Comparison of ENCODE assay signal across 8 mouse cellular contexts in genomic region chr4:155490456-155490855, GRCm38 (mm10). TPM values are rescaled to one million over a fixed set of nuclear protein-coding genes. Genes with fewer than 3 reads are reported as not detected.
DNase-seq lines count a peak whose midpoint lies in the region; ATAC-seq lines count a peak whose summit lies in the region.

No protein-coding gene starts in this region.

- H3K9me3 ChIP-seq in hindbrain, embryonic 12.5 days (replicated peaks): no peaks in the 10 kb centered on the region

- peak overlapping the region; percentile 100 for H3K9ac ChIP-seq in hindbrain, embryonic 12.5 days

- ATAC-seq in hindbrain, embryonic 12.5 days (ENCODE audit: low FRiP score): peak; percentile 17; the same call in 1 of the 2 replicates

- H3K4me3 ChIP-seq in hindbrain, embryonic 12.5 days: peak overlapping the region; percentile 99

- no peaks in the 10 kb centered on the region for H3K27me3 ChIP-seq in hindbrain, embryonic 12.5 days

- no peaks in the 10 kb centered on the region for H3K36me3 ChIP-seq in hindbrain, embryonic 12.5 days

- peak; percentile 27 for DNase-seq in embryo, embryonic 9.5 days (ENCODE audit: extremely low spot score)
- DNase-seq in embryo, embryonic 11 days: no peak
- DNase-seq in NIH3T3 (ENCODE audit: low read depth): peak; percentile 10
- DNase-seq in lung, postnatal 14 days: peak; percentile 28
- DNase-seq in urinary bladder, postnatal 4 days (ENCODE audit: low spot score in 2 of 2): no peak
- DNase-seq in left cerebral cortex, adult 9 months (ENCODE audit: low spot score in 2 of 2): no peak
- DNase-seq in right cerebral cortex, postnatal 10 days (ENCODE audit: low spot score in 2 of 2): no peak

- 32% methylated on average over 5 of the region's 5 CpGs for WGBS in hindbrain, embryonic 12.5 days

- H3K27ac ChIP-seq in hindbrain, embryonic 12.5 days: peak overlapping the region; percentile 96

- peaks cover 48% of the 10 kb centered on the region for H3K4me1 ChIP-seq in hindbrain, embryonic 12.5 days

- H3K4me2 ChIP-seq in hindbrain, embryonic 12.5 days (replicated peaks): peak overlapping the region; percentile 78

RNA-seq across cellular contexts. Expression of gene Gnb1, which starts 0.7 kb away (rescaled TPM):
- 757 and 772 TPM in 2 replicates for polyA plus RNA-seq in hindbrain, embryonic 12.5 days (2016; fragmentation: Nextera tagmentation; extraction: Ambion mirVana)

RNA-seq across cellular contexts. Expression of gene Tmem52, which starts 21.5 kb away (rescaled TPM):
- not detected in 2 replicates for polyA plus RNA-seq in hindbrain, embryonic 12.5 days (2016; fragmentation: Nextera tagmentation; extraction: Ambion mirVana)

Comparison
In these comparisons a context has a peak if more than half of its experiments do, and no peak if none do; other contexts are left out.
1. DNase-seq: peak in embryo, embryonic 9.5 days (single experiment), NIH3T3 (single experiment) and lung, postnatal 14 days (single experiment); none in embryo, embryonic 11 days (single experiment), urinary bladder, postnatal 4 days (0 of 2), left cerebral cortex, adult 9 months (0 of 2) and right cerebral cortex, postnatal 10 days (0 of 2).